24 mouse cellular contexts compared by ENCODE assay signal in genomic region chr17:24950671-24951070, GRCm38 (mm10). TPM values are rescaled to one million over a fixed set of nuclear protein-coding genes. Genes with fewer than 3 reads are reported as not detected.
DNase-seq lines count a peak whose midpoint lies in the region; ATAC-seq and TF ChIP-seq lines count a peak whose summit lies in the region.
"Had no signal": no experiment of that assay in that cellular context is flagged by ENCODE, and none has a peak within 500 bp of the region (broad histone marks: within the 10 kb centered on the region; RNA-seq: fewer than 3 reads in every experiment).

No protein-coding gene starts in this region.

- no peak overlapping the region for H3K4me3 ChIP-seq in liver, embryonic 11.5 days (ENCODE audit: low read depth, low read length)
- H3K4me3 ChIP-seq in liver, postnatal 0 days (ENCODE audit: low read depth, low read length) = no peak overlapping the region
- H3K4me3 ChIP-seq: heart, embryonic 15.5 days; hindbrain, embryonic 15.5 days; kidney, embryonic 15.5 days; midbrain, embryonic 12.5 days; neural tube, embryonic 15.5 days had no signal

- H3K36me3 ChIP-seq in liver, embryonic 11.5 days (ENCODE audit: control insufficient read depth, insufficient read depth, low read length) = peaks cover 34% of the 10 kb centered on the region
- peaks cover 39% of the 10 kb centered on the region for H3K36me3 ChIP-seq in liver, postnatal 0 days (replicated peaks; ENCODE audit: insufficient read depth, low read length)

- no peaks in the 10 kb centered on the region for H3K27me3 ChIP-seq in liver, embryonic 11.5 days (replicated peaks; ENCODE audit: control insufficient read depth, insufficient read depth, low read length)
- no peaks in the 10 kb centered on the region for H3K27me3 ChIP-seq in liver, postnatal 0 days (ENCODE audit: insufficient read depth, low read length)
- H3K27me3 ChIP-seq: CH12.LX; heart, embryonic 15.5 days; hindbrain, embryonic 15.5 days; kidney, embryonic 15.5 days; midbrain, embryonic 12.5 days; neural tube, embryonic 15.5 days had no signal

- intact Hi-C loops in heart, postnatal 14 days (cut with DNase I) = no loop called here

- no peaks in the 10 kb centered on the region for H3K9me3 ChIP-seq in liver, embryonic 11.5 days (ENCODE audit: control insufficient read depth, low read length)
- H3K9me3 ChIP-seq in liver, postnatal 0 days (ENCODE audit: low read length) = no peaks in the 10 kb centered on the region
- H3K9me3 ChIP-seq: heart, embryonic 15.5 days; hindbrain, embryonic 15.5 days; kidney, embryonic 15.5 days; midbrain, embryonic 12.5 days; neural tube, embryonic 15.5 days had no signal

- peaks cover 15% of the 10 kb centered on the region for H3K4me1 ChIP-seq in liver, embryonic 11.5 days (replicated peaks; ENCODE audit: control insufficient read depth, insufficient read depth, low read length)
- H3K4me1 ChIP-seq in liver, postnatal 0 days (ENCODE audit: insufficient read depth) = peaks cover 12% of the 10 kb centered on the region
- H3K4me1 ChIP-seq: heart, embryonic 15.5 days; hindbrain, embryonic 15.5 days; midbrain, embryonic 12.5 days; neural tube, embryonic 15.5 days had no signal

- TF ChIP-seq CTCF in liver, postnatal 0 days (IDR thresholded peaks at IDR 0.05; ENCODE audit: low read depth) = no peak

- DNase-seq in ES-CJ7 (ENCODE audit: low read depth, low spot score) (peak; percentile 43), ZHBTc4 (ENCODE audit: low read depth, low spot score) (peak; percentile 28)
- DNase-seq in liver, embryonic 11.5 days (ENCODE audit: low spot score) = no peak
- no peak for DNase-seq in liver, postnatal 0 days
- no peak for DNase-seq in heart, adult 8-10 months (ENCODE audit: low spot score)
- no peak for DNase-seq in heart, postnatal 14 days
- DNase-seq: B cell, adult 2 months; cerebellum, adult 18-20 months; cerebellum, postnatal 25 days; heart, postnatal 4 days; kidney, postnatal 4 days; lung, adult 18-20 months; lung, postnatal 10 days; right cerebral cortex, adult 18-20 months; right cerebral cortex, postnatal 4 days had no signal

- H3K27ac ChIP-seq in liver, embryonic 11.5 days (ENCODE audit: low read depth, low read length) = no peak overlapping the region
- no peak overlapping the region for H3K27ac ChIP-seq in liver, postnatal 0 days (ENCODE audit: low read depth)
- H3K27ac ChIP-seq: heart, embryonic 15.5 days; hindbrain, embryonic 15.5 days; kidney, embryonic 15.5 days; midbrain, embryonic 12.5 days; neural tube, embryonic 15.5 days had no signal

- 78% methylated on average over 2 of the region's 2 CpGs for WGBS in liver, embryonic 11.5 days
- WGBS in liver, postnatal 0 days (ENCODE audit: insufficient replicate concordance) = 79% methylated on average over 2 of the region's 2 CpGs

- peak; percentile 29; the same call in 1 of the 2 replicates for ATAC-seq in liver, embryonic 11.5 days (replicated peaks; ENCODE audit: low FRiP score)
- ATAC-seq in liver, postnatal 0 days = peak; percentile 12; the same call in 1 of the 2 replicates
- no peak for ATAC-seq in frontal cortex, adult (ENCODE audit: low TSS enrichment)
- ATAC-seq: forebrain, embryonic 16.5 days; intestine, postnatal 0 days had no signal

- H3K9ac ChIP-seq in liver, embryonic 11.5 days (ENCODE audit: low read depth, low read length) = no peak overlapping the region
- no peak overlapping the region for H3K9ac ChIP-seq in liver, postnatal 0 days (replicated peaks)
- H3K9ac ChIP-seq: heart, embryonic 15.5 days; hindbrain, embryonic 15.5 days; kidney, embryonic 15.5 days; midbrain, embryonic 12.5 days; neural tube, embryonic 15.5 days had no signal

- no peak overlapping the region for H3K4me2 ChIP-seq in liver, embryonic 11.5 days
- H3K4me2 ChIP-seq in liver, postnatal 0 days (ENCODE audit: low read depth, low read length) = no peak overlapping the region
- H3K4me2 ChIP-seq: heart, embryonic 15.5 days; hindbrain, embryonic 15.5 days; kidney, embryonic 15.5 days; midbrain, embryonic 12.5 days; neural tube, embryonic 15.5 days had no signal

- TF ChIP-seq EP300 in liver, postnatal 0 days (IDR thresholded peaks at IDR 0.05; ENCODE audit: low read depth) = no peak

RNA-seq across cellular contexts. Expression of gene Jpt2, which starts 9.8 kb away (rescaled TPM):
- polyA plus RNA-seq in liver, embryonic 11.5 days (2014; fragmentation: Nextera tagmentation; extraction: Ambion mirVana) = 164 and 168 TPM in 2 replicates
- 22.4 and 25.1 TPM in 2 replicates for polyA plus RNA-seq in liver, postnatal 0 days (2015; fragmentation: Nextera tagmentation; extraction: Ambion mirVana)
- 10 to 100 TPM in 2 of 4 experiments, 1 to 10 TPM in 2; 6.4 to 12.8 (median 9.6) TPM for total RNA-seq in heart, adult 8-10 months (2022)
- 10 to 100 TPM in 1 of 2 experiments, 1 to 10 TPM in 1; 7.5 to 11.1 TPM for total RNA-seq in heart, postnatal 14 days (2021)

RNA-seq across cellular contexts. Expression of gene Mapk8ip3, which starts 13.9 kb away (rescaled TPM):
- 19.8 and 28.0 TPM in 2 replicates for polyA plus RNA-seq in liver, embryonic 11.5 days (2014; fragmentation: Nextera tagmentation; extraction: Ambion mirVana)
- polyA plus RNA-seq in liver, postnatal 0 days (2015; fragmentation: Nextera tagmentation; extraction: Ambion mirVana) = 4.0 and 4.5 TPM in 2 replicates
- 10 to 100 TPM; 55.0 to 69.0 (median 62.5) TPM for total RNA-seq in heart, adult 8-10 months (2022)
- 10 to 100 TPM; 66.2 to 70.4 TPM for total RNA-seq in heart, postnatal 14 days (2021)

RNA-seq across cellular contexts. Expression of gene Nme3, which starts 54.4 kb away (rescaled TPM):
- 70.5 and 76.3 TPM in 2 replicates for polyA plus RNA-seq in liver, embryonic 11.5 days (2014; fragmentation: Nextera tagmentation; extraction: Ambion mirVana)
- 37.1 and 37.8 TPM in 2 replicates for polyA plus RNA-seq in liver, postnatal 0 days (2015; fragmentation: Nextera tagmentation; extraction: Ambion mirVana)
- total RNA-seq in heart, adult 8-10 months (2022) = 10 to 100 TPM; 29.0 to 31.4 (median 29.5) TPM
- total RNA-seq in heart, postnatal 14 days (2021) = 10 to 100 TPM; 41.5 to 43.7 TPM

RNA-seq across cellular contexts. Expression of gene Mrps34, which starts 55.8 kb away (rescaled TPM):
- 123 and 129 TPM in 2 replicates for polyA plus RNA-seq in liver, embryonic 11.5 days (2014; fragmentation: Nextera tagmentation; extraction: Ambion mirVana)
- polyA plus RNA-seq in liver, postnatal 0 days (2015; fragmentation: Nextera tagmentation; extraction: Ambion mirVana) = 99.6 and 101 TPM in 2 replicates
- total RNA-seq in heart, adult 8-10 months (2022) = 100 to 1,000 TPM in 2 of 4 experiments, 10 to 100 TPM in 2; 88.8 to 125 (median 109) TPM
- 100 to 1,000 TPM; 108 to 115 TPM for total RNA-seq in heart, postnatal 14 days (2021)

RNA-seq across cellular contexts. Expression of gene Eme2, which starts 55.8 kb away (rescaled TPM):
- polyA plus RNA-seq in liver, embryonic 11.5 days (2014; fragmentation: Nextera tagmentation; extraction: Ambion mirVana) = 21.9 and 23.4 TPM in 2 replicates
- 11.3 and 11.9 TPM in 2 replicates for polyA plus RNA-seq in liver, postnatal 0 days (2015; fragmentation: Nextera tagmentation; extraction: Ambion mirVana)
- 10 to 100 TPM; 19.4 to 23.5 (median 21.1) TPM for total RNA-seq in heart, adult 8-10 months (2022)
- total RNA-seq in heart, postnatal 14 days (2021) = 10 to 100 TPM; 17.5 to 17.9 TPM

Comparison
In these comparisons a context has a peak if more than half of its experiments do, and no peak if none do; other contexts are left out.
1. DNase-seq: peak in ES-CJ7 (single experiment) and ZHBTc4 (single experiment); none in liver, embryonic 11.5 days (single experiment), liver, postnatal 0 days (single experiment), heart, adult 8-10 months (single experiment) and heart, postnatal 14 days (0 of 2).